Comparison of ENCODE assay signal across 9 mouse cellular contexts in the genomic region with DNA sequence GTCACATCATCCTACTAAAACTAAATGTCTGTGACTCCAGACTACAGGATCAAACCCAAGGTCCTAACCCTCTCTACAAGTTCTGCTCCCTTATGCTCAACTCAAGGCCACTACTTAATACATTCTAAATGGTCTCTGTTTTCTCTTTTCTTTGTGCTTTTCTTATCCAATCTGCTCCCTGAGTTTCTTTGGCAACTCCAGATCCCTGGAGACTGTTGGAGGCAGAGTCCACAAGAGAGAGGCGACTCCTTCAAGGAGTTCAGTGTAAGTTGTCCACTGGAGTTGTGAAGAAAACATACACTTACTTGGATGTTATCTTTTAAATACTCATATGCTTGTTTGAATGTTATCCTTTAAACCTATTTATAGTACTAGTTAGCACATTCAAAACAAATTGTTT. TPM values are rescaled to one million over a fixed set of nuclear protein-coding genes. Genes with fewer than 3 reads are reported as not detected.
A peak's percentile ranks its signal among the peaks of the same experiment; 100 is the strongest.
DNase-seq lines count a peak whose midpoint lies in the region; ATAC-seq lines count a peak whose summit lies in the region.
"Had no signal": no experiment of that assay in that cellular context is flagged by ENCODE, and none has a peak within 500 bp of the region (broad histone marks: within the 10 kb centered on the region; RNA-seq: fewer than 3 reads in every experiment).

No protein-coding gene starts in this region.

- H3K9me3 ChIP-seq in hindbrain, embryonic 13.5 days: no peaks in the 10 kb centered on the region
- no peaks in the 10 kb centered on the region for H3K9me3 ChIP-seq in hindbrain, embryonic 10.5 days
- H3K9me3 ChIP-seq in midbrain, embryonic 15.5 days: no peaks in the 10 kb centered on the region
- no peaks in the 10 kb centered on the region for H3K9me3 ChIP-seq in midbrain, embryonic 16.5 days (replicated peaks; ENCODE audit: control insufficient read depth, low read length, poor library complexity, severe bottlenecking)
- H3K9me3 ChIP-seq in neural tube, embryonic 15.5 days (replicated peaks): no peaks in the 10 kb centered on the region
- H3K9me3 ChIP-seq: forebrain, embryonic 12.5 days; limb, embryonic 15.5 days had no signal

- H3K36me3 ChIP-seq in hindbrain, embryonic 13.5 days: peaks cover 10% of the 10 kb centered on the region
- H3K36me3 ChIP-seq in hindbrain, embryonic 10.5 days: peaks cover 25% of the 10 kb centered on the region
- 0 out of 2 replicates have a peak, but pooled peaks cover 6% of the 10 kb centered on the region for H3K36me3 ChIP-seq in midbrain, embryonic 15.5 days (replicated peaks)
- peaks cover 10% of the 10 kb centered on the region for H3K36me3 ChIP-seq in midbrain, embryonic 16.5 days (ENCODE audit: control insufficient read depth, insufficient read depth, low read length)
- H3K36me3 ChIP-seq in neural tube, embryonic 15.5 days: peaks cover 8% of the 10 kb centered on the region

- no peak overlapping the region; the same call in 1 of the 2 replicates for H3K9ac ChIP-seq in hindbrain, embryonic 13.5 days
- no peak overlapping the region for H3K9ac ChIP-seq in midbrain, embryonic 15.5 days
- no peak overlapping the region for H3K9ac ChIP-seq in midbrain, embryonic 16.5 days (ENCODE audit: low read depth, low read length)
- no peak overlapping the region for H3K9ac ChIP-seq in neural tube, embryonic 15.5 days (replicated peaks)
- H3K9ac ChIP-seq: limb, embryonic 15.5 days had no signal

- peaks cover 31% of the 10 kb centered on the region for H3K4me1 ChIP-seq in hindbrain, embryonic 13.5 days (replicated peaks)
- peaks cover 27% of the 10 kb centered on the region for H3K4me1 ChIP-seq in hindbrain, embryonic 10.5 days (replicated peaks)
- peaks cover 28% of the 10 kb centered on the region for H3K4me1 ChIP-seq in midbrain, embryonic 15.5 days
- peaks cover 18% of the 10 kb centered on the region for H3K4me1 ChIP-seq in midbrain, embryonic 16.5 days (ENCODE audit: control insufficient read depth, insufficient read depth, low read length)
- H3K4me1 ChIP-seq in neural tube, embryonic 15.5 days: peaks cover 29% of the 10 kb centered on the region

- 89% methylated on average over 1 of the region's 1 CpGs for WGBS in hindbrain, embryonic 13.5 days
- WGBS in hindbrain, embryonic 10.5 days: 92% methylated on average over 1 of the region's 1 CpGs
- 83% methylated on average over 1 of the region's 1 CpGs for WGBS in midbrain, embryonic 15.5 days
- WGBS in midbrain, embryonic 16.5 days: 90% methylated on average over 1 of the region's 1 CpGs
- whole genome bisulfite sequencing in neural tube, embryonic 15.5 days: 83% methylated on average over 1 of the region's 1 CpGs

- DNase-seq in hindbrain, embryonic 10.5 days (ENCODE audit: low spot score): no peak
- DNase-seq in induced T-regulatory cell, adult 2 months (ENCODE audit: low read depth): peak; percentile 11
- no peak for DNase-seq in kidney, postnatal 10 days

- peak overlapping the region; percentile 76; the same call in 1 of the 2 replicates for H3K4me3 ChIP-seq in hindbrain, embryonic 13.5 days
- no peak overlapping the region for H3K4me3 ChIP-seq in hindbrain, embryonic 10.5 days
- no peak overlapping the region; the same call in 1 of the 2 replicates for H3K4me3 ChIP-seq in midbrain, embryonic 15.5 days
- H3K4me3 ChIP-seq in midbrain, embryonic 16.5 days (ENCODE audit: low read depth, low read length): no peak overlapping the region
- H3K4me3 ChIP-seq in neural tube, embryonic 15.5 days (replicated peaks): no peak overlapping the region

- H3K4me2 ChIP-seq in hindbrain, embryonic 13.5 days: peak overlapping the region; percentile 93
- H3K4me2 ChIP-seq in midbrain, embryonic 15.5 days: 0 out of 2 replicates have a peak overlapping the region, but pooled peaks have one; percentile 87
- H3K4me2 ChIP-seq in midbrain, embryonic 16.5 days (ENCODE audit: low read length): no peak overlapping the region; the same call in 1 of the 2 replicates
- H3K4me2 ChIP-seq in neural tube, embryonic 15.5 days: peak overlapping the region; percentile 81; the same call in 1 of the 2 replicates

- ATAC-seq in hindbrain, embryonic 13.5 days (ENCODE audit: low FRiP score): no peak
- ATAC-seq in midbrain, embryonic 15.5 days (replicated peaks): no peak
- no peak for ATAC-seq in midbrain, embryonic 16.5 days
- no peak for ATAC-seq in neural tube, embryonic 15.5 days (ENCODE audit: low FRiP score)

- no peak overlapping the region for H3K27ac ChIP-seq in hindbrain, embryonic 13.5 days
- no peak overlapping the region for H3K27ac ChIP-seq in hindbrain, embryonic 10.5 days
- no peak overlapping the region for H3K27ac ChIP-seq in midbrain, embryonic 15.5 days
- no peak overlapping the region for H3K27ac ChIP-seq in midbrain, embryonic 16.5 days (ENCODE audit: low read length)
- no peak overlapping the region for H3K27ac ChIP-seq in neural tube, embryonic 15.5 days (replicated peaks)
- H3K27ac ChIP-seq: forebrain, embryonic 12.5 days; limb, embryonic 15.5 days had no signal

- H3K27me3 ChIP-seq in hindbrain, embryonic 13.5 days: no peaks in the 10 kb centered on the region
- H3K27me3 ChIP-seq in hindbrain, embryonic 10.5 days (ENCODE audit: insufficient read depth, poor library complexity, severe bottlenecking): no peaks in the 10 kb centered on the region
- no peaks in the 10 kb centered on the region for H3K27me3 ChIP-seq in midbrain, embryonic 15.5 days (replicated peaks)
- H3K27me3 ChIP-seq in midbrain, embryonic 16.5 days (ENCODE audit: control insufficient read depth, insufficient read depth, low read depth, low read length): no peaks in the 10 kb centered on the region
- no peaks in the 10 kb centered on the region for H3K27me3 ChIP-seq in neural tube, embryonic 15.5 days (replicated peaks)
- H3K27me3 ChIP-seq: forebrain, embryonic 12.5 days; limb, embryonic 15.5 days had no signal

RNA-seq across cellular contexts. Expression of a gene that starts 2.1 kb away (rescaled TPM):
- 38.6 and 41.4 TPM in 2 replicates for polyA plus RNA-seq in hindbrain, embryonic 13.5 days (2015; fragmentation: Nextera tagmentation; extraction: Ambion mirVana)
- 36.5 and 44.6 TPM in 2 replicates for polyA plus RNA-seq in hindbrain, embryonic 10.5 days (2016; fragmentation: Nextera tagmentation; extraction: Ambion mirVana)
- 30.8 and 31.5 TPM in 2 replicates for polyA plus RNA-seq in midbrain, embryonic 15.5 days (2015; fragmentation: Nextera tagmentation; extraction: Ambion mirVana)
- polyA plus RNA-seq in midbrain, embryonic 16.5 days (2015; fragmentation: Nextera tagmentation; extraction: Ambion mirVana): 24.2 and 27.3 TPM in 2 replicates
- 27.5 and 29.5 TPM in 2 replicates for polyA plus RNA-seq in neural tube, embryonic 15.5 days (2015; fragmentation: Nextera tagmentation; extraction: Ambion mirVana)
